Mouse (Mus musculus) mouse trophoblast stem cell (cell line): ENCODE data around the gene Slc4a7.
"Not testable (repeated sequence)": the region's sequence is repeated elsewhere in the genome, so short reads cannot be mapped to it uniquely, and the experiment has no call there.

ENCODE experiments used
- in situ Hi-C, 2 experiments: fragments of 300-500 bp; cut with MseI, MboI; formaldehyde crosslinking; loops; 2 replicates in 1 of 2; 3 replicates in 1 of 2; pipeline ENCODE4 v1.15.1; 2025

The Slc4a7 gene

GRCm38 (mm10) chr14:14800332-14800731, 98.3 kb downstream of the Slc4a7 start:
- in situ Hi-C loops, result no loop called here

- in situ Hi-C loops, result no loop called here
Measured at GRCm38 (mm10) chr14:14800810-14801209, 98.7 kb downstream of the Slc4a7 start.

- in situ Hi-C loops, result not testable (repeated sequence)
Measured at GRCm38 (mm10) chr14:14803115-14803514, 101.0 kb downstream of the Slc4a7 start, which contains the start of gene Nek10. Nek10 (plus strand) TSS chr14:14803415.

GRCm38 (mm10) chr14:14803921-14804517, 101.9 kb downstream of the Slc4a7 start:
- in situ Hi-C loops, result no loop called here

- in situ Hi-C loops, result no loop called here
Measured at GRCm38 (mm10) chr14:14804518-14805212, 102.6 kb downstream of the Slc4a7 start.

GRCm38 (mm10) chr14:14832520-14833240, 130.6 kb downstream of the Slc4a7 start:
- in situ Hi-C loops, result no loop called here

- in situ Hi-C loops, result no loop called here
Measured at GRCm38 (mm10) chr14:14833498-14833897, 131.4 kb downstream of the Slc4a7 start.

GRCm38 (mm10) chr14:14834266-14834665, 132.2 kb downstream of the Slc4a7 start:
- in situ Hi-C loops, result no loop called here

GRCm38 (mm10) chr14:14837627-14838026, 135.5 kb downstream of the Slc4a7 start:
- in situ Hi-C loops, result no loop called here

GRCm38 (mm10) chr14:14838109-14838508, 136.0 kb downstream of the Slc4a7 start:
- in situ Hi-C loops, result no loop called here

GRCm38 (mm10) chr14:14842734-14843530, 140.9 kb downstream of the Slc4a7 start:
- in situ Hi-C loops, result no loop called here
